Mouse (Mus musculus) activated CD4-positive, CD25-positive, alpha-beta regulatory T cell, adult 4 months (primary cell): ENCODE data around the gene Esrrb. TPM values are rescaled to one million over a fixed set of nuclear protein-coding genes. Genes with fewer than 3 reads are reported as not detected.

Experiments used
- ATAC-seq: one replicate; pipeline ENCODE4 v1.8.0; 2017
- polyA plus RNA-seq, 2 experiments: library from polyadenylated mRNA; unstranded; fragments of 100-300 nt; shearing (Covaris generic); gene quantifications; one replicate each; pipeline ENCODE4 v1.2.1; 2017

Gene Esrrb
- not detected for polyA plus RNA-seq

GRCm38 (mm10) chr12:86360696-86361631 lies at the start of gene Esrrb:
Gene Esrrb, plus strand, starts transcription at chr12:86361117.
- ATAC-seq = no peak

GRCm38 (mm10) chr12:86320629-86321028 lies 40.3 kb upstream of the Esrrb start:
- ATAC-seq = no peak

GRCm38 (mm10) chr12:86324297-86324696 lies 36.6 kb upstream of the Esrrb start:
- ATAC-seq = no peak

GRCm38 (mm10) chr12:86329813-86330212 lies 31.1 kb upstream of the Esrrb start:
- ATAC-seq = no peak

- no peak for ATAC-seq
Measured at GRCm38 (mm10) chr12:86330684-86331083, 30.2 kb upstream of the Esrrb start.

GRCm38 (mm10) chr12:86331248-86331647 lies 29.7 kb upstream of the Esrrb start:
- no peak for ATAC-seq

GRCm38 (mm10) chr12:86336209-86336608 lies 24.7 kb upstream of the Esrrb start:
- ATAC-seq = no peak

GRCm38 (mm10) chr12:86336887-86337286 lies 24.0 kb upstream of the Esrrb start:
- ATAC-seq = no peak

GRCm38 (mm10) chr12:86349477-86349876 lies 11.4 kb upstream of the Esrrb start:
- ATAC-seq = no peak

GRCm38 (mm10) chr12:86359406-86359805 lies 1.5 kb upstream of the Esrrb start:
- ATAC-seq = no peak

GRCm38 (mm10) chr12:86359873-86360272 lies 1.0 kb upstream of the Esrrb start:
- no peak for ATAC-seq

GRCm38 (mm10) chr12:86364285-86364684 lies 3.4 kb downstream of the Esrrb start:
- ATAC-seq = no peak

- ATAC-seq = no peak
Measured at GRCm38 (mm10) chr12:86364756-86365155, 3.8 kb downstream of the Esrrb start.

- ATAC-seq = no peak
Measured at GRCm38 (mm10) chr12:86370611-86371383, 9.9 kb downstream of the Esrrb start.

GRCm38 (mm10) chr12:86374286-86374685 lies 13.4 kb downstream of the Esrrb start:
- no peak for ATAC-seq

GRCm38 (mm10) chr12:86379672-86380213 lies 18.8 kb downstream of the Esrrb start:
- ATAC-seq = no peak

GRCm38 (mm10) chr12:86383803-86384202 lies 22.9 kb downstream of the Esrrb start:
- ATAC-seq = no peak

- ATAC-seq = no peak
Measured at GRCm38 (mm10) chr12:86387671-86388270, 26.9 kb downstream of the Esrrb start.

- ATAC-seq = no peak
Measured at GRCm38 (mm10) chr12:86394773-86395172, 33.9 kb downstream of the Esrrb start.

- no peak for ATAC-seq
Measured at GRCm38 (mm10) chr12:86395326-86395725, 34.4 kb downstream of the Esrrb start.

- ATAC-seq = no peak
Measured at GRCm38 (mm10) chr12:86398762-86399161, 37.8 kb downstream of the Esrrb start.

- ATAC-seq = no peak
Measured at GRCm38 (mm10) chr12:86402718-86403117, 41.8 kb downstream of the Esrrb start.

GRCm38 (mm10) chr12:86421490-86421904 lies 60.6 kb downstream of the Esrrb start:
- ATAC-seq = no peak
